Mouse (Mus musculus): ENCODE measurements at regions not wholly inside any gene's neighbourhood (a gene's known extent, or its start where the extent isn't known, plus 50 kb on each side); places are given as distances from the start of the nearest gene placed in this dataset.

DNA sequence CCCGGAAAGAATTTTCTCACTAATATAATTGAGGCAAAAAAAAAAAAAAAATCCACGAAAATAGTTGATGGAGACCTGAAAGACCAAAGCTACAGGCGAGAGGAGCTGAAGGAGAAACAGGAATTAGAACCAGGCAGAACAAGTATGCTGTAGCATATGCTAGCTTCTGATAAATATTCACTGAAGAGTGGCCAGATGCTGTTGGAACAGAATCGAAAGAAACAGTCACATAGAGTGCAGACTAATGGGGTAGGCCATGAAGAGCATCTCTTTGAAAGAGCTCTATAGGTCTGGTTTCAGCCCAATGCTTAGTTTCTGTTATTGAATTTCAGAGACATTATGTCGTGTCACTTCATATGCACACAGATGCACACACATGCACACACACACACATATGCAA, 386.3 kb upstream of the Slc30a5 start:
- 78% methylated on average over 5 of the region's 5 CpGs for WGBS
- no peak for ATAC-seq (ENCODE audit: low FRiP score, low read depth)
- H3K36me3 ChIP-seq = no peaks in the 10 kb centered on the region

DNA sequence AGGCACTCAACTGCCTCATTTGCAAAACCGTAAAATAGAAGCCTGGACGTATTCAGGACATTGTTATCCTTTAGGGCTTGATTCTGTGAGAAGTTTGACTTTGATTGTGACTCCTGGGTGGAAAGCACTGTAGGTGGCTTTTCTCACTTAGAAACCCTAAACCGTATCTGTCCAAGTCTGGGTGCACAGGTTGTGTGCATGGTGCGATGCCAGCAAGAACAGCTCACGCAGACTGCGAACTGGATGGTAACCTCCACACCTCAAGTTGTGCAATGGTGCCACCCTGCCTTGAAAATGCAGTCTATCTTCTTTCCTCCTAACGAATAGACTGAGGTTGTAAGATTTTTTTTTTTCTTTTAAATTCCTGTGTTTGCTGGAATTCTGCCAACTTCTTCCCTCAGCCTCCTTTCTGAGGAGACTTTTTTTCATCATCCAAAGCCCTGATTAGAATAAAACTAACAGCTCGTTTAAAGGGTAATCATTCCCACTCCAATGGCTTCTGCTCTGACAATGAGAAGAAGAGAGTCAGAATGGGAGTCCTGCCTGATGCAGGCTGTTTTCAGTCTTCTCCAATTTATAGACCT, 383.8 kb upstream of the Slc30a5 start:
- Histone ChIP-seq H3K27ac (replicated peaks) (no peak overlapping the region), H3K9ac (no peak overlapping the region), H3K4me2 (no peak overlapping the region), H3K9me3 (no peaks in the 10 kb centered on the region), H3K4me1 (replicated peaks) (peaks cover 17% of the 10 kb centered on the region), H3K27me3 (no peaks in the 10 kb centered on the region), H3K4me3 (no peak overlapping the region), H3K36me3 (no peaks in the 10 kb centered on the region)
- 61% methylated on average over 8 of the region's 8 CpGs for WGBS
- no peak for ATAC-seq (ENCODE audit: low FRiP score, low read depth)

More for the DNA sequence above, 386.3 kb upstream of the Slc30a5 start:
- Histone ChIP-seq H3K27ac (replicated peaks) (no peak overlapping the region), H3K9me3 (no peaks in the 10 kb centered on the region), H3K9ac (no peak overlapping the region), H3K27me3 (no peaks in the 10 kb centered on the region), H3K4me1 (replicated peaks) (peaks cover 8% of the 10 kb centered on the region), H3K4me3 (no peak overlapping the region), H3K4me2 (no peak overlapping the region)

DNA sequence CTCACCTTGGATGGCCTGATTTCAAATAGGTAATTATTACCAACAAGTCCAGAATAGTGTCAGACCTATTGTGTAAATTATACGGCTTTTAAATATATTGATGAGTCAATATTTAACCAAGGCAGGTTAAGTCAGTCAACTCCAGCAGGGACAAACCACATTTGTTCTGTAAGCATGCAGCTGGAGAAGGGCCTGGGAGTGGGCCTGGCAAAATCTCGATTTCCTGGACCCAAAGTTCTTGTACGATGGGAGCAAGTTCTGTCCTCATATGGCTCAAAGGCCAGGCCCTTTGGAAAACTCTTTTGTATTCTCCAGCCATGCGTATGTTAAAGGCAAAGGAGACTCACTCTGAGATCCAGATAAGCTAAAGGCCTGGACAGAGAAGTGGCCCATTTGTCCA, 383.2 kb upstream of the Slc30a5 start:
- WGBS = 77% methylated on average over 4 of the region's 4 CpGs
- no peak overlapping the region for H3K4me2 ChIP-seq
- no peak for ATAC-seq (ENCODE audit: low FRiP score, low read depth)

DNA sequence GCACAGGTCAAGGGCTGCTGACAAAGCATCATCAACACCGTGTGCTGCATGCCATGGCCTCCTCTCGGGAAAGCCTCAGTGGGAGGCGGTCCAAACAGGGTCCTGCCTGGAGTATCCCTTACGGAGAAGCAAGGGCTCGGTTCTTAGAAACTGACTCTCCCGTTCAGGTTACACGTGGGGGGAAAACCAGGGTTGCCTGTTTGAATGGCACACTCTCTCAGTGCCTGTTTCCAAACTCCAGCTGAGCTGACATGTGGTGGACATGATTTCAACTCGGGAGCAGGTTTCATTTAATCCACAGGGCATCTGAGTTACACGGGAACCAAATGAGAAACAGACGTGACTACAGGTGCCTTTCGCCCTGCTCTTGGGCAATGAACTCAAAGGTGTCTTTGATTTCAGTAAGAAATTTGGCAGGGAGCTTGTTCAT, 382.6 kb upstream of the Slc30a5 start:
- H3K9me3 ChIP-seq = no peaks in the 10 kb centered on the region
- H3K36me3 ChIP-seq = no peaks in the 10 kb centered on the region
- H3K27me3 ChIP-seq = no peaks in the 10 kb centered on the region
- H3K27ac ChIP-seq (replicated peaks) = no peak overlapping the region
- H3K9ac ChIP-seq = no peak overlapping the region
- 41% methylated on average over 11 of the region's 11 CpGs for WGBS
- no peak overlapping the region for H3K4me3 ChIP-seq
- no peak for ATAC-seq (ENCODE audit: low FRiP score, low read depth)
- H3K4me2 ChIP-seq = no peak overlapping the region
- peaks cover 17% of the 10 kb centered on the region for H3K4me1 ChIP-seq (replicated peaks)

More for the DNA sequence above, 383.2 kb upstream of the Slc30a5 start:
- no peak overlapping the region for H3K27ac ChIP-seq (replicated peaks)
- H3K4me1 ChIP-seq (replicated peaks) = peaks cover 17% of the 10 kb centered on the region
- no peaks in the 10 kb centered on the region for H3K9me3 ChIP-seq
- H3K27me3 ChIP-seq = no peaks in the 10 kb centered on the region
- no peak overlapping the region for H3K4me3 ChIP-seq
- H3K36me3 ChIP-seq = no peaks in the 10 kb centered on the region
- no peak overlapping the region for H3K9ac ChIP-seq

DNA sequence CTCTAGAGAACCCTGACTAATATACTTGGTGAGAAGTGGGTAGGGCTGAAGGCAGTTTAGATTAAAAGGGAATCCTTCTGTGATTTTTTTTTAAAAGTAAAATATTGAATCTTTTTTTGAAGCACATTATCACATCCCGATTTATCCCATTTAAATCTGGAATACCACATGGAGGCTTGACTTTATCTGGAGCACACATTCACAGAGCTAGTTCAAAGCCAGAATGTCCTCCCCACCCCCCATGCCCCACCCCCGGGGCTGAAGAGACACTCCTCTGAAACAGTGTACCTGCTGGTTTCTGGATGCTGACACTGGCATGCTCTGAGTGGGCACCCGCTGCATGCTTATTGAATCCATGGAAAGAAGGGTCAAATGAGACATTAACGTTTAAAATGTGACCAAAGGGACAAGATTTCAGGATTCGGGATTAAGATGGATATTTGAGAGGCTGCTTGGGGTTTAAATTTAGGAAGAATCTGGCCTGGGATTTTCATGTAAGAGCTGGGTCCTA, 382.0 kb upstream of the Slc30a5 start:
- no peak overlapping the region for H3K27ac ChIP-seq (replicated peaks)
- H3K4me3 ChIP-seq = no peak overlapping the region
- no peak for ATAC-seq (ENCODE audit: low FRiP score, low read depth)
- H3K36me3 ChIP-seq = no peaks in the 10 kb centered on the region
- H3K4me1 ChIP-seq (replicated peaks) = peaks cover 17% of the 10 kb centered on the region
- no peaks in the 10 kb centered on the region for H3K27me3 ChIP-seq
- H3K9me3 ChIP-seq = no peaks in the 10 kb centered on the region
- no peak overlapping the region for H3K4me2 ChIP-seq
- 69% methylated on average over 5 of the region's 5 CpGs for WGBS
- no peak overlapping the region for H3K9ac ChIP-seq

DNA sequence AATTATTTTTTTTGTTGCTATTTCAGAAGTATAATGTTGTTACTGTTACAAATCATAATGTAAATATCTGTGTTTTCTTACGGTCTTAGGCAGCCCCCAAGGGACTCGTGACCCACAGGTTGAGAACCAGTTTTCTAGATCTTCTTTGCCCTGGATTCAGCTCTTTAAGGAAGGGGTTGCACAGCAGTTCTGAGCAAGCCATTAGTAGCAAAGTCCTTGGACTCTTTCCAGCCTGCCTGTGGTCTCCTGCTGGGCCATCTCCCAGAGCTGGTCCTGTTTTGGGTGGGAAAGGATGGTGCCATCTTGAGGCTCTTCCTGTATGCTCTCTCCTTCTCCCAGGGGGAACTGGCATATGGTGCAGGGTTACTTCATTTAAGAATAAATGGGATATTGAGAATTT, 380.9 kb upstream of the Slc30a5 start:
- no peak overlapping the region for H3K9ac ChIP-seq
- H3K4me2 ChIP-seq = no peak overlapping the region
- no peaks in the 10 kb centered on the region for H3K27me3 ChIP-seq
- H3K9me3 ChIP-seq = no peaks in the 10 kb centered on the region
- no peak overlapping the region for H3K27ac ChIP-seq (replicated peaks)
- H3K4me3 ChIP-seq = no peak overlapping the region
- no peak for ATAC-seq (ENCODE audit: low FRiP score, low read depth)
- H3K36me3 ChIP-seq = no peaks in the 10 kb centered on the region
- WGBS = 76% methylated on average over 2 of the region's 2 CpGs
- H3K4me1 ChIP-seq (replicated peaks) = peaks cover 17% of the 10 kb centered on the region

DNA sequence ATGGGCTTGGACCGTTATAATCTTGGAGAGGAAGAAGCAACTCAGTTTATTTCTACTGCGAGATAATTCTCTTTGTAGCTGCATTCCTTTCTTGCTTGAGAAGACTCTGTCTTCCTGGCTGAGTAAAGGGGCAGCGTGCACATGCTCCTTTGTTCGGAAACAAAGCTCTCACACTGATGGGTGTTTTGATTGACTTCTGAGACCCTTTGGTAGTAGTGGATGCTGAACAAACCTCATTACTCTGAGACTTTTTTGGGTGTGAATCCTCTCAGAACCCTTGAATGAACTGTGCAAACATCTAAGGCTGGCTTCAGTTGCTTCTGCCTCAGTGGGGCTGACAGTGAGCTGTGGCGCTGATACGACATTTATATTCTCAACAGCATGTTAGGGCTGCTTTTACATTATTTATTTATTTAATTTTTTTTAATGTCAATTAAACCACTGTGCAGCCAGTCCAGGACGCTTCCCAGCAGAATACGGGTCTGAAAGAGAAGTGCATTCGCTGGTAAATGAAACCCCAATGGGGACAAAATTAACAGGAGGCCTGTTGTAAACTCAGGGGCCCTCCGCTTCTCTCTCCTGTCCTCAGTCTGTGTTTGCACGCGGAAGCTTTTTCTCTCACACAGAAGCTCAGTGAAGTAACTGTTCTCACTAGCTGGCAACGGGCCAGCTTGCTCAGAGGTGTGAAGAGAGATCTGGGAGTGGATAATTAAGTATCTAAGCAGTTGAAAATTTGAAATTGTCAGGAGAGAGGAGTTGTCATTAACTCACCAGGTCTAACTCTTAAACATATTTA, 380.1 kb upstream of the Slc30a5 start:
- no peak overlapping the region for H3K27ac ChIP-seq (replicated peaks)
- WGBS = 26% methylated on average over 13 of the region's 13 CpGs
- peak; percentile 45; the same call in 1 of the 2 replicates for ATAC-seq (ENCODE audit: low FRiP score, low read depth)

DNA sequence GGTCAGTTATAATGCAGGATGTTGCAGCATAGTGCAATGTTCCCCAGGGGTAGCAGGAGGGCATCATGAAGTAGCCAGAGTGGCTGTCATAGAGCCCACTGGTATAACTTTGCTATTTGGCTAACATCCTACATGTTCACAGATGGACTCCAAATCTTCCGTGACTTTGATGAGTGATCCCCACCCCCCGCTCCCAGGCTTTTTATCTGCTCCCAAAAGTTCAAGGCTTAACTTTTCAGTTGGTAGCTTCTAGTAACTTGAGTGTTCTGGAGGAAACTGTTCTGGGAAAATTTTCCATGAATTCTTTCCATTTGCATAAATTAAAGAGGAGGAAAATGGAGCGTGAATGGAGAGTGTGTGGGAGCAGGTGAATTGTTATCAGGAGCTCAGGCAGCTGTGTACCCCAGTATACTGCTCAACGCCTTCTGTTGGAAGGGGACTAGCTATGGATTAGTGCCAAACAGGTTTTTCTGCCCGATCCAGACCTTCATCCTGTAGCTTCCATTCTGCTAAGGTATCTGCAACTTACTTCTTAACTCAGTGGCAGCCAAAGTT, 379.2 kb upstream of the Slc30a5 start:
- Histone ChIP-seq H3K36me3 (no peaks in the 10 kb centered on the region), H3K4me1 (replicated peaks) (peaks cover 17% of the 10 kb centered on the region), H3K27me3 (no peaks in the 10 kb centered on the region), H3K4me2 (no peak overlapping the region), H3K4me3 (no peak overlapping the region), H3K27ac (replicated peaks) (no peak overlapping the region), H3K9me3 (no peaks in the 10 kb centered on the region), H3K9ac (no peak overlapping the region)
- ATAC-seq (ENCODE audit: low FRiP score, low read depth) = no peak
- WGBS = 62% methylated on average over 5 of the region's 5 CpGs

More for the DNA sequence above, 380.1 kb upstream of the Slc30a5 start:
- Histone ChIP-seq H3K27me3 (no peaks in the 10 kb centered on the region), H3K9ac (no peak overlapping the region), H3K4me3 (no peak overlapping the region), H3K4me1 (replicated peaks) (peaks cover 17% of the 10 kb centered on the region), H3K36me3 (no peaks in the 10 kb centered on the region), H3K4me2 (no peak overlapping the region), H3K9me3 (no peaks in the 10 kb centered on the region)

DNA sequence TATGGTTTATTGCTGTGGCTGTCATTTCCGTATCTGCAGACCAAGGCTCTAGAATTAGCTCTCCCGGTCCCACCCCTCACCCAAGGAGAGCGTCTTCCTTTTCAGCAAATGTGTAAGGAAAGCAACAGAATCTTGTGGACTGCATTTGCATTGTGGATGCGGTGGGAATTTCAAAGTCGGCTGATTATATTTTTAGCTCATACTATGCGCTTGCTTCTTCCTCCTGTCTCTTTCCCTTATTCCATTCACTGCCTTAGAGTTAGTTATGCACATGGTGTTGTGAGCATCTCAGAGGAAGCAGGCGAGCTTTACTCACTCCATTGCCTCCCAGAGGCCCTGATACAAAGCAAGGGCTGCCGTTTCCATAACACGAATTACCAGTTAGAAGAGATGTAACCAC, 375.6 kb upstream of the Slc30a5 start:
- ATAC-seq (ENCODE audit: low FRiP score, low read depth) = no peak
- no peaks in the 10 kb centered on the region for H3K36me3 ChIP-seq
- no peak overlapping the region for H3K27ac ChIP-seq (replicated peaks)
- WGBS = 91% methylated on average over 9 of the region's 9 CpGs
- H3K4me3 ChIP-seq = no peak overlapping the region
- H3K9ac ChIP-seq = no peak overlapping the region
- H3K27me3 ChIP-seq = no peaks in the 10 kb centered on the region
- H3K9me3 ChIP-seq = no peaks in the 10 kb centered on the region
- H3K4me2 ChIP-seq = no peak overlapping the region
- H3K4me1 ChIP-seq (replicated peaks) = peaks cover 7% of the 10 kb centered on the region; the same call in 1 of the 2 replicates

DNA sequence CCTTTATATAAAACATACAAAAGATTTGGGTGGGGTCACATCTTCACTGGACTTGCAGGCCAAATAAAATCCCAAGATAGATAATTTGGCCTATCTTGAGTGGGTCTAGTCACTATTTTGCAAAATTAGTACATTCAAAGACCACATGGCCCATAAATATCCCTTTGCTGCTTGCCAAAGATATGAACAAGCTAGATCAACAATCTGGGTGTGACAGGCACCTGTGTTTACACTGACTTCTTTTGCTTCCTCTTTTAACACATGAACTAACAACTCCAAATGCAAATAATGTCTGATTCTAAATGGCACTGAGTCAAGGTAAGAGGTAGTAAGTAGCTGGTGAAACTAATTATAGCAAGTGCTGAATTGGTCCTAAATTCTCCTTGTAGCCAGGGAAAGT, 370.2 kb upstream of the Slc30a5 start:
- no peaks in the 10 kb centered on the region for H3K27me3 ChIP-seq
- H3K9me3 ChIP-seq = no peaks in the 10 kb centered on the region
- peaks cover 2% of the 10 kb centered on the region; the same call in 1 of the 2 replicates for H3K4me1 ChIP-seq (replicated peaks)
- H3K27ac ChIP-seq (replicated peaks) = no peak overlapping the region
- no peaks in the 10 kb centered on the region for H3K36me3 ChIP-seq
- ATAC-seq (ENCODE audit: low FRiP score, low read depth) = no peak
- no peak overlapping the region for H3K4me3 ChIP-seq
- no peak overlapping the region for H3K4me2 ChIP-seq
- H3K9ac ChIP-seq = no peak overlapping the region

DNA sequence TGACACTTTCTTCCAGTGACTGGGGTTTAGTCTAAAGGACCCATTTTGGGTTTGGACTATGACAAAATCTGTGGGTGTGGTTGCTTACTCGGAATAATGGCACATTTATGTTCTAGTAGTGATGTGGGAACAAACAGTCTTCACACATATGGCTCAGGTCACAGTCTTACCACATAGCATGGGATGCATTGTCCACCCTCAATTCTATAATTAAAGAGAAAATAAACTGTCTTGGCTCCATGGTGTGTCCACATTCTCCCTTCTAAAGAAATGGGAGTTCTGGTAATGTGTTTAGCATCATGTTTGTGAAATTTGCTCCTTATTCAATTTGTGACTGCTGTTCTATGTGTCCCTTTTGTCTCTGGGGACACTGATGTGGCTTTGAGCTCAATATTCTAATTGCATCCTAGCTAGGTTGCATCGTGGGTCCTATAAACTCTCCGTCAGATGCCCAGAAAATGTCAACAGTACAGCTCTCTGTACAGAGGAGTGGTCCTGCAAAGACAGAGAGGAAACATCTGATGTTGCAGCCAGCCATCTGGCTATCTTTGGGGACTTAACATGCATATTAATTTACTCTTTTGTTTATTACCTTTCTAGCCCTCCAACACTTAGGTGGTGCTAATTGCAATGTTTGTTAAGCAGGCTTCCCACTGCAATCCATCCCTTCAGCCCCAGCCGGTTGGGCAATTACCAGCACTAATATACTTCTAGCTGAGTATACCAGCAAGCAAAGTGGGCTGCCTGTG, 369.5 kb upstream of the Slc30a5 start:
- peak; percentile 88 for ATAC-seq (ENCODE audit: low FRiP score, low read depth)
- no peak overlapping the region for H3K4me3 ChIP-seq
- 0 out of 2 replicates have a peak overlapping the region, but pooled peaks have one; percentile 16 for H3K27ac ChIP-seq (replicated peaks)
- 39% methylated on average over 4 of the region's 4 CpGs for WGBS
- no peaks in the 10 kb centered on the region for H3K27me3 ChIP-seq
- H3K4me2 ChIP-seq = no peak overlapping the region
- no peaks in the 10 kb centered on the region for H3K9me3 ChIP-seq
- H3K4me1 ChIP-seq (replicated peaks) = peaks cover 2% of the 10 kb centered on the region; the same call in 1 of the 2 replicates
- H3K9ac ChIP-seq = no peak overlapping the region
- H3K36me3 ChIP-seq = no peaks in the 10 kb centered on the region
